Mouse (Mus musculus) stomach, postnatal 0 days (tissue): ENCODE results near the gene Gli2. TPM values are rescaled to one million over a fixed set of nuclear protein-coding genes. Genes with fewer than 3 reads are reported as not detected.

Experiments
- ATAC-seq: fragments of 200-750 bp; cut with Nextera tagmentation; 2 replicates; pipeline ENCODE4 v1.8.0; 2017; ENCODE audit not compliant: low FRiP score, low TSS enrichment
- DNase-seq: peaks from one replicate; pipeline ENCODE4 v3.0.0-alpha.2; 2016; ENCODE audit warnings: low spot score
- H3K27ac ChIP-seq: fragments of 300-500 bp; sonication (generic); replicated peaks from 2 replicates; pipeline ENCODE4 v1.5.1; 2014; ENCODE audit warnings: mild to moderate bottlenecking, control low read depth
- H3K27me3 ChIP-seq: fragments of 300-500 bp; sonication (generic); 2 replicates; pipeline ENCODE4 v1.6.1; 2014; ENCODE audit warnings: low read length; ENCODE audit not compliant: control insufficient read depth, insufficient read depth
- H3K36me3 ChIP-seq: fragments of 300-500 bp; sonication (generic); 2 replicates; pipeline ENCODE4 v1.6.1; 2014; ENCODE audit warnings: low read length, mixed read lengths; ENCODE audit not compliant: control insufficient read depth, insufficient read depth
- H3K4me1 ChIP-seq: fragments of 300-500 bp; sonication (generic); replicated peaks from 2 replicates; pipeline ENCODE4 v1.6.1; 2014; ENCODE audit warnings: antibody characterized with exemption; ENCODE audit not compliant: control insufficient read depth, insufficient read depth
- H3K4me2 ChIP-seq: fragments of 300-500 bp; sonication (generic); replicated peaks from 2 replicates; pipeline ENCODE4 v1.6.1; 2014; ENCODE audit warnings: low read depth, mild to moderate bottlenecking, control low read depth, moderate library complexity
- H3K4me3 ChIP-seq: fragments of 300-500 bp; sonication (generic); 2 replicates; pipeline ENCODE4 v1.5.1; 2014; ENCODE audit warnings: low read depth, low read length, control low read depth
- H3K9ac ChIP-seq: fragments of 300-500 bp; sonication (generic); 2 replicates; pipeline ENCODE4 v1.6.1; 2014; ENCODE audit warnings: mild to moderate bottlenecking, low read length, control low read depth, mixed read lengths
- H3K9me3 ChIP-seq: fragments of 300-500 bp; sonication (generic); 2 replicates; pipeline ENCODE4 v1.6.1; 2016; ENCODE audit warnings: low read length; ENCODE audit not compliant: control insufficient read depth
- CTCF ChIP-seq: IDR thresholded peaks from 2 replicates; pipeline ENCODE4 v1.5.1; 2016; ENCODE audit warnings: antibody characterized with exemption, low read depth, mild to moderate bottlenecking, moderate library complexity
- EP300 ChIP-seq: optimal IDR thresholded peaks from 2 replicates; pipeline ENCODE3; 2016; ENCODE audit warnings: antibody characterized with exemption
- WGBS: fragments of 180-500 bp; shearing (Covaris S2); extraction: QIAGEN DNeasy Blood & Tissue Kit; methylation state at CpG from one replicate; pipeline ENCODE4 v1.1.7; 2014; 5-methylcytosine and 5-hydroxymethylcytosine counted together
- polyA plus RNA-seq: library from polyadenylated mRNA; unstranded; fragments of >200 nt; fragmentation: Nextera tagmentation; extraction: Ambion mirVana; gene quantifications from 2 replicates; pipeline ENCODE4 v1.2.1, GENCODE M21; 2015

The Gli2 gene
- polyA plus RNA-seq, 1 experiment from 2014 or later = 2.0 TPM

- no peak for DNase-seq
- ATAC-seq = peak; percentile 47
These were observed 21.5 kb upstream of the Gli2 start for GRCm38 (mm10) chr1:119074910-119075309.

GRCm38 (mm10) chr1:119073876-119074275 lies 20.5 kb upstream of the Gli2 start:
- 83% methylated on average over 7 of the region's 7 CpGs for WGBS
- H3K4me1 ChIP-seq = no peaks in the 10 kb centered on the region
- H3K27me3 ChIP-seq = no peaks in the 10 kb centered on the region
- H3K27ac ChIP-seq = no peak overlapping the region
- no peak for DNase-seq
- no peak for ATAC-seq
- no peak for TF ChIP-seq CTCF
- TF ChIP-seq EP300 = no peak
- H3K4me3 ChIP-seq = no peak overlapping the region
- no peaks in the 10 kb centered on the region for H3K36me3 ChIP-seq
- no peaks in the 10 kb centered on the region for H3K9me3 ChIP-seq
- H3K4me2 ChIP-seq = no peak overlapping the region
- H3K9ac ChIP-seq = no peak overlapping the region

More at GRCm38 (mm10) chr1:119074910-119075309, 21.5 kb upstream of the Gli2 start:
- no peaks in the 10 kb centered on the region for H3K27me3 ChIP-seq
- H3K4me2 ChIP-seq = no peak overlapping the region
- no peak overlapping the region for H3K4me3 ChIP-seq
- H3K36me3 ChIP-seq = no peaks in the 10 kb centered on the region
- 59% methylated on average over 6 of the region's 6 CpGs for WGBS
- no peaks in the 10 kb centered on the region for H3K9me3 ChIP-seq
- no peaks in the 10 kb centered on the region for H3K4me1 ChIP-seq
- no peak overlapping the region for H3K27ac ChIP-seq
- TF ChIP-seq EP300 (no peak), CTCF (peak; percentile 60)
- no peak overlapping the region for H3K9ac ChIP-seq

GRCm38 (mm10) chr1:119064892-119065671 lies 11.7 kb upstream of the Gli2 start:
- Histone ChIP-seq H3K4me3 (no peak overlapping the region), H3K27ac (0 out of 2 replicates have a peak overlapping the region, but pooled peaks have one; percentile 67), H3K4me2 (peak overlapping the region; percentile 27; the same call in 1 of the 2 replicates), H3K9me3 (no peaks in the 10 kb centered on the region), H3K36me3 (no peaks in the 10 kb centered on the region), H3K9ac (no peak overlapping the region), H3K27me3 (no peaks in the 10 kb centered on the region), H3K4me1 (no peaks in the 10 kb centered on the region)
- WGBS = 48% methylated on average over 20 of the region's 20 CpGs
- DNase-seq (no peak), ATAC-seq (no peak)
- TF ChIP-seq CTCF (no peak), EP300 (no peak)

GRCm38 (mm10) chr1:119056491-119056890 lies 3.1 kb upstream of the Gli2 start:
- Histone ChIP-seq H3K9me3 (no peaks in the 10 kb centered on the region), H3K4me1 (peaks cover under 1% of the 10 kb centered on the region; the same call in 1 of the 2 replicates), H3K27ac (no peak overlapping the region), H3K36me3 (no peaks in the 10 kb centered on the region), H3K4me2 (no peak overlapping the region), H3K27me3 (no peaks in the 10 kb centered on the region), H3K4me3 (no peak overlapping the region), H3K9ac (no peak overlapping the region)
- 44% methylated on average over 8 of the region's 8 CpGs for WGBS
- no peak for ATAC-seq
- no peak for DNase-seq
- TF ChIP-seq EP300 (no peak), CTCF (no peak)

- H3K9me3 ChIP-seq = no peaks in the 10 kb centered on the region
- H3K4me1 ChIP-seq = peaks cover 7% of the 10 kb centered on the region; the same call in 1 of the 2 replicates
- H3K27me3 ChIP-seq = no peaks in the 10 kb centered on the region
- WGBS = 87% methylated on average over 4 of the region's 4 CpGs
- DNase-seq = no peak
- no peak overlapping the region for H3K4me3 ChIP-seq
- no peak overlapping the region for H3K9ac ChIP-seq
- no peak overlapping the region for H3K27ac ChIP-seq
- ATAC-seq = no peak
- H3K4me2 ChIP-seq = no peak overlapping the region
- H3K36me3 ChIP-seq = no peaks in the 10 kb centered on the region
- TF ChIP-seq CTCF (no peak), EP300 (no peak)
These were observed 2.4 kb upstream of the Gli2 start for GRCm38 (mm10) chr1:119055801-119056200.

GRCm38 (mm10) chr1:119054468-119054867 lies 1.0 kb upstream of the Gli2 start:
- ATAC-seq = no peak
- Histone ChIP-seq H3K4me3 (peak overlapping the region; percentile 55), H3K9me3 (no peaks in the 10 kb centered on the region), H3K4me1 (peaks cover 10% of the 10 kb centered on the region; the same call in 1 of the 2 replicates), H3K27me3 (no peaks in the 10 kb centered on the region), H3K9ac (no peak overlapping the region), H3K36me3 (no peaks in the 10 kb centered on the region), H3K4me2 (peak overlapping the region; percentile 78), H3K27ac (no peak overlapping the region)
- DNase-seq = no peak
- 41% methylated on average over 6 of the region's 6 CpGs for WGBS
- TF ChIP-seq EP300 (no peak), CTCF (no peak)
